Mouse (Mus musculus) ES-E14 (cell line): ENCODE measurements around the gene Tbcb.

Experiments used
- CHD2 ChIP-seq: IDR thresholded peaks from 2 replicates; pipeline ENCODE4 v1.6.1; 2014; ENCODE audit warnings: mild to moderate bottlenecking, low read depth, low read length, inconsistent platforms
- HCFC1 ChIP-seq: IDR thresholded peaks from 2 replicates; pipeline ENCODE4 v1.6.1; 2012; ENCODE audit warnings: low read length, inconsistent platforms, borderline replicate concordance; ENCODE audit not compliant: insufficient read depth
- MAFK ChIP-seq: IDR thresholded peaks from 2 replicates; pipeline ENCODE4 v1.6.1; 2014; ENCODE audit warnings: mild to moderate bottlenecking, low read depth, low read length, inconsistent platforms; ENCODE audit not compliant: insufficient read depth
- ZC3H11A ChIP-seq: IDR thresholded peaks from 2 replicates; pipeline ENCODE4 v1.6.1; 2012; ENCODE audit warnings: low read depth, mild to moderate bottlenecking, inconsistent platforms, low read length, borderline replicate concordance

GRCm38 (mm10) chr7:30232631-30233148 lies 618 bp upstream of the Tbcb start:
- TF ChIP-seq MAFK: no peak
- TF ChIP-seq ZC3H11A: no peak
- TF ChIP-seq CHD2: no peak
- TF ChIP-seq HCFC1: no peak
